In genomic region chrX:162085062-162085896, GRCm38 (mm10) we compare ENCODE assay signal across 11 mouse cellular contexts.
A peak's percentile ranks its signal among the peaks of the same experiment; 100 is the strongest.
DNase-seq lines count a peak whose midpoint lies in the region; ATAC-seq and TF ChIP-seq lines count a peak whose summit lies in the region.
"Had no signal": no experiment of that assay in that cellular context is flagged by ENCODE, and none has a peak within 500 bp of the region (broad histone marks: within the 10 kb centered on the region; RNA-seq: fewer than 3 reads in every experiment).

No protein-coding gene starts in this region.

- no peaks in the 10 kb centered on the region; the same call in 1 of the 2 replicates for H3K27me3 ChIP-seq in forebrain, postnatal 0 days (ENCODE audit: insufficient read depth, low read length)
- H3K27me3 ChIP-seq in forebrain, embryonic 13.5 days = peaks cover 9% of the 10 kb centered on the region; the same call in 1 of the 2 replicates
- H3K27me3 ChIP-seq in kidney, embryonic 15.5 days = peaks cover 50% of the 10 kb centered on the region
- no peaks in the 10 kb centered on the region for H3K27me3 ChIP-seq in kidney, adult 2 months (replicated peaks; ENCODE audit: control insufficient read depth, insufficient read depth, low read length)
- H3K27me3 ChIP-seq in lung, postnatal 0 days (replicated peaks; ENCODE audit: insufficient read depth, low read length) = no peaks in the 10 kb centered on the region

- H3K9me3 ChIP-seq in forebrain, postnatal 0 days (ENCODE audit: low read length) = no peaks in the 10 kb centered on the region
- no peaks in the 10 kb centered on the region for H3K9me3 ChIP-seq in forebrain, embryonic 13.5 days (replicated peaks)
- H3K9me3 ChIP-seq in kidney, embryonic 15.5 days (replicated peaks) = no peaks in the 10 kb centered on the region
- H3K9me3 ChIP-seq in lung, postnatal 0 days (ENCODE audit: low read length) = no peaks in the 10 kb centered on the region
- H3K9me3 ChIP-seq: limb, embryonic 15.5 days had no signal

- H3K4me2 ChIP-seq in forebrain, postnatal 0 days (ENCODE audit: low read depth) = no peak overlapping the region
- no peak overlapping the region for H3K4me2 ChIP-seq in forebrain, embryonic 13.5 days
- H3K4me2 ChIP-seq in kidney, embryonic 15.5 days = no peak overlapping the region
- no peak overlapping the region for H3K4me2 ChIP-seq in lung, postnatal 0 days (replicated peaks; ENCODE audit: low read depth, low read length)
- H3K4me2 ChIP-seq: limb, embryonic 15.5 days; midbrain, embryonic 11.5 days had no signal

- no peak overlapping the region for H3K4me3 ChIP-seq in forebrain, postnatal 0 days (ENCODE audit: low read depth, low read length)
- H3K4me3 ChIP-seq in forebrain, embryonic 13.5 days = no peak overlapping the region
- H3K4me3 ChIP-seq in kidney, embryonic 15.5 days (replicated peaks) = no peak overlapping the region
- H3K4me3 ChIP-seq in kidney, adult 2 months (ENCODE audit: insufficient read depth, low read depth, low read length) = no peak overlapping the region
- no peak overlapping the region for H3K4me3 ChIP-seq in lung, postnatal 0 days (ENCODE audit: low read depth, low read length)
- H3K4me3 ChIP-seq: limb, embryonic 15.5 days; myocyte had no signal

- no peaks in the 10 kb centered on the region for H3K36me3 ChIP-seq in forebrain, postnatal 0 days (ENCODE audit: insufficient read depth)
- H3K36me3 ChIP-seq in forebrain, embryonic 13.5 days (ENCODE audit: poor library complexity, severe bottlenecking) = no peaks in the 10 kb centered on the region
- H3K36me3 ChIP-seq in kidney, embryonic 15.5 days = no peaks in the 10 kb centered on the region
- no peaks in the 10 kb centered on the region for H3K36me3 ChIP-seq in kidney, adult 2 months (ENCODE audit: control insufficient read depth, insufficient read depth, low read length)
- no peaks in the 10 kb centered on the region for H3K36me3 ChIP-seq in lung, postnatal 0 days (ENCODE audit: insufficient read depth, low read length)
- H3K36me3 ChIP-seq: limb, embryonic 15.5 days had no signal

- TF ChIP-seq CTCF in forebrain, postnatal 0 days (IDR thresholded peaks at IDR 0.05; ENCODE audit: low read depth) = no peak
- no peak for TF ChIP-seq CTCF in kidney, adult 2 months (conservative IDR thresholded peaks at IDR 0.05; ENCODE audit: insufficient read depth, insufficient read length, low read depth, low read length)
- TF ChIP-seq CTCF in lung, postnatal 0 days (IDR thresholded peaks at IDR 0.05) = no peak

- H3K27ac ChIP-seq in forebrain, postnatal 0 days (ENCODE audit: low read depth, low read length) = no peak overlapping the region
- no peak overlapping the region for H3K27ac ChIP-seq in forebrain, embryonic 13.5 days
- H3K27ac ChIP-seq in kidney, embryonic 15.5 days = peak overlapping the region; percentile 27; the same call in 1 of the 2 replicates
- H3K27ac ChIP-seq in kidney, adult 2 months (ENCODE audit: insufficient read depth, low read depth, low read length) = no peak overlapping the region
- H3K27ac ChIP-seq in lung, postnatal 0 days (ENCODE audit: low read length) = no peak overlapping the region
- H3K27ac ChIP-seq: limb, embryonic 15.5 days had no signal

- H3K9ac ChIP-seq in forebrain, postnatal 0 days = no peak overlapping the region
- no peak overlapping the region for H3K9ac ChIP-seq in forebrain, embryonic 13.5 days
- no peak overlapping the region for H3K9ac ChIP-seq in kidney, embryonic 15.5 days
- H3K9ac ChIP-seq in lung, postnatal 0 days (replicated peaks; ENCODE audit: low read depth) = no peak overlapping the region
- H3K9ac ChIP-seq: limb, embryonic 15.5 days had no signal

- TF ChIP-seq POLR2A in kidney, adult 2 months (IDR thresholded peaks at IDR 0.05; ENCODE audit: low read depth, low read length) = no peak

- ATAC-seq in forebrain, postnatal 0 days = peak; percentile 28; the same call in 1 of the 2 replicates
- no peak; the same call in none of the 2 replicates for ATAC-seq in forebrain, embryonic 13.5 days
- ATAC-seq in kidney, embryonic 15.5 days (replicated peaks; ENCODE audit: low FRiP score) = peak; percentile 62; the same call in 1 of the 2 replicates
- no peak; the same call in 1 of the 2 replicates for ATAC-seq in lung, postnatal 0 days

- no peak for TF ChIP-seq EP300 in lung, postnatal 0 days (IDR thresholded peaks at IDR 0.05)

- WGBS in forebrain, postnatal 0 days = 57% methylated on average over 4 of the region's 4 CpGs
- WGBS in forebrain, embryonic 13.5 days = 80% methylated on average over 4 of the region's 4 CpGs
- 41% methylated on average over 4 of the region's 4 CpGs for WGBS in kidney, embryonic 15.5 days
- 37% methylated on average over 4 of the region's 4 CpGs for WGBS in kidney, adult 2 months
- 56% methylated on average over 4 of the region's 4 CpGs for WGBS in lung, postnatal 0 days

- peak; percentile 11 for DNase-seq in forebrain, postnatal 0 days
- no peak for DNase-seq in kidney, adult 2 months
- DNase-seq in lung, postnatal 0 days (ENCODE audit: low spot score) = peak; percentile 11
- no peak for DNase-seq in lung, postnatal 10 days
- no peak for DNase-seq in spleen, postnatal 4 days (ENCODE audit: low spot score in 2 of 2)
- DNase-seq: lung, adult 2 months had no signal

- no peaks in the 10 kb centered on the region for H3K4me1 ChIP-seq in forebrain, postnatal 0 days (ENCODE audit: insufficient read depth)
- peaks cover 18% of the 10 kb centered on the region for H3K4me1 ChIP-seq in forebrain, embryonic 13.5 days
- peaks cover 3% of the 10 kb centered on the region; the same call in 1 of the 2 replicates for H3K4me1 ChIP-seq in kidney, embryonic 15.5 days
- no peaks in the 10 kb centered on the region for H3K4me1 ChIP-seq in kidney, adult 2 months (ENCODE audit: control insufficient read depth, insufficient read depth, low read length)
- no peaks in the 10 kb centered on the region for H3K4me1 ChIP-seq in lung, postnatal 0 days (ENCODE audit: insufficient read depth, low read depth, low read length)

Comparison
In these comparisons a context has a peak if more than half of its experiments do, and no peak if none do; other contexts are left out.
1. ATAC-seq: peak in forebrain, postnatal 0 days (single experiment) and kidney, embryonic 15.5 days (single experiment); none in forebrain, embryonic 13.5 days (single experiment) and lung, postnatal 0 days (single experiment).
2. DNase-seq: peak in forebrain, postnatal 0 days (single experiment) and lung, postnatal 0 days (single experiment); none in kidney, adult 2 months (single experiment), lung, postnatal 10 days (single experiment) and spleen, postnatal 4 days (0 of 2).